Mouse (Mus musculus) CH12.LX (cell line): ENCODE data around the gene Alg12. TPM values are rescaled to one million over a fixed set of nuclear protein-coding genes. Genes with fewer than 3 reads are reported as not detected.

Source experiments
- DNase-seq: peaks from one replicate; pipeline ENCODE4 v3.0.0-alpha.2; 2013; ENCODE audit errors: extremely low read depth
- H3K27ac ChIP-seq: 2 replicates; pipeline ENCODE4 v1.5.1; 2012; ENCODE audit warnings: low read depth, mild to moderate bottlenecking, control low read depth, moderate library complexity; ENCODE audit not compliant: insufficient read depth
- H3K27me3 ChIP-seq: replicated peaks from 2 replicates; pipeline ENCODE3; 2012; ENCODE audit warnings: inconsistent platforms
- H3K36me3 ChIP-seq, 2 experiments: replicated peaks in 1 of 2; 2 replicates each; pipeline versions ENCODE3 to v1.6.1; 2012; ENCODE audit warnings: inconsistent platforms in 1 of 2, low read length in 1 of 2, mild to moderate bottlenecking in 1 of 2, mixed read lengths in 1 of 2, moderate library complexity in 1 of 2; ENCODE audit not compliant: control insufficient read depth in 1 of 2, insufficient read depth in 1 of 2
- H3K4me1 ChIP-seq, 2 experiments: 2 replicates each; pipeline ENCODE4 v1.6.1; 2012; ENCODE audit warnings: inconsistent platforms in 1 of 2, moderate library complexity in 1 of 2; ENCODE audit not compliant: insufficient read depth in 2 of 2, control insufficient read depth in 1 of 2
- H3K4me2 ChIP-seq: 2 replicates; pipeline ENCODE4 v1.6.1; 2012; ENCODE audit warnings: low read depth, mild to moderate bottlenecking, control low read depth; ENCODE audit not compliant: poor library complexity, insufficient read depth, severe bottlenecking
- H3K4me3 ChIP-seq, 3 experiments: fragments of 150-350 bp in 1 of 3; sonication (generic) in 1 of 3; replicated peaks in 1 of 3; 2 replicates each; pipeline versions ENCODE3 to v1.5.1; 2011 to 2012; ENCODE audit warnings: low read depth in 2 of 3, low read length in 2 of 3, mild to moderate bottlenecking in 2 of 3, moderate library complexity in 2 of 3, control low read depth in 1 of 3, improper control_type of control experiment in 1 of 3, inconsistent platforms in 1 of 3, mixed read lengths in 1 of 3; ENCODE audit not compliant: poor library complexity in 1 of 3
- H3K79me2 ChIP-seq: replicated peaks from 2 replicates; pipeline ENCODE4 v1.6.1; 2012; ENCODE audit warnings: mild to moderate bottlenecking, moderate library complexity; ENCODE audit not compliant: control insufficient read depth, poor library complexity, insufficient read depth, severe bottlenecking; ENCODE audit errors: extremely low read depth
- H3K9ac ChIP-seq: 2 replicates; pipeline ENCODE4 v1.6.1; 2012; ENCODE audit warnings: low read depth, mild to moderate bottlenecking, control low read depth, moderate library complexity; ENCODE audit not compliant: insufficient read depth
- H3K9me3 ChIP-seq: replicated peaks from 2 replicates; pipeline ENCODE3; 2012; ENCODE audit warnings: low read length, inconsistent platforms, mixed read lengths
- BHLHE40 ChIP-seq: IDR thresholded peaks from 2 replicates; pipeline ENCODE4 v1.6.1; 2011; ENCODE audit warnings: mild to moderate bottlenecking, low read depth, low read length, improper control_type of control experiment
- CHD1 ChIP-seq: IDR thresholded peaks from 2 replicates; pipeline ENCODE4 v1.6.1; 2012; ENCODE audit warnings: low read depth, low read length, improper control_type of control experiment, inconsistent platforms
- CTCF ChIP-seq, 2 experiments: IDR thresholded peaks in 1 of 2; conservative IDR thresholded peaks in 1 of 2; 2 replicates each; pipeline ENCODE4 v1.5.1; 2011 to 2012; ENCODE audit warnings: low read depth in 2 of 2, low read length in 2 of 2, improper control_type of control experiment in 1 of 2, inconsistent platforms in 1 of 2, mild to moderate bottlenecking in 1 of 2, moderate library complexity in 1 of 2
- ELF1 ChIP-seq: IDR thresholded peaks from 2 replicates; pipeline ENCODE4 v1.6.1; 2014; ENCODE audit warnings: low read depth, mild to moderate bottlenecking, inconsistent platforms, low read length, improper control_type of control experiment
- EP300 ChIP-seq: IDR thresholded peaks from 2 replicates; pipeline ENCODE4 v1.6.1; 2011; ENCODE audit warnings: low read length, improper control_type of control experiment
- ETS1 ChIP-seq: conservative IDR thresholded peaks from 2 replicates; pipeline ENCODE4 v1.6.1; 2012; ENCODE audit warnings: low read depth, mild to moderate bottlenecking, inconsistent platforms, low read length, improper control_type of control experiment, moderate library complexity
- GABPA ChIP-seq: IDR thresholded peaks from 2 replicates; pipeline ENCODE4 v1.6.1; 2012; ENCODE audit warnings: low read depth, low read length, improper control_type of control experiment, inconsistent platforms; ENCODE audit not compliant: insufficient replicate concordance
- HCFC1 ChIP-seq: IDR thresholded peaks from 2 replicates; pipeline ENCODE4 v1.6.1; 2012; ENCODE audit warnings: low read depth, mild to moderate bottlenecking, inconsistent platforms, low read length, improper control_type of control experiment
- IRF4 ChIP-seq: IDR thresholded peaks from 2 replicates; pipeline ENCODE4 v1.6.1; 2014; ENCODE audit warnings: low read depth, mild to moderate bottlenecking, inconsistent platforms, low read length, improper control_type of control experiment
- MAFK ChIP-seq: IDR thresholded peaks from 2 replicates; pipeline ENCODE4 v1.6.1; 2011; ENCODE audit warnings: low read length, improper control_type of control experiment; ENCODE audit not compliant: insufficient replicate concordance
- MAX ChIP-seq: IDR thresholded peaks from 2 replicates; pipeline ENCODE4 v1.6.1; 2011; ENCODE audit warnings: low read length, improper control_type of control experiment
- MXI1 ChIP-seq: IDR thresholded peaks from 2 replicates; pipeline ENCODE4 v1.6.1; 2011; ENCODE audit warnings: mild to moderate bottlenecking, low read depth, low read length, improper control_type of control experiment
- MYC ChIP-seq: IDR thresholded peaks from 2 replicates; pipeline ENCODE4 v1.6.1; 2011; ENCODE audit warnings: low read depth, mild to moderate bottlenecking, improper control_type of control experiment, low read length
- NELFE ChIP-seq: IDR thresholded peaks from 2 replicates; pipeline ENCODE4 v1.6.1; 2011; ENCODE audit warnings: low read depth, low read length, improper control_type of control experiment
- PAX5 ChIP-seq: IDR thresholded peaks from 2 replicates; pipeline ENCODE4 v1.6.1; 2012; ENCODE audit warnings: low read length, inconsistent platforms, mixed read lengths
- POLR2AphosphoS2 ChIP-seq: IDR thresholded peaks from 2 replicates; pipeline ENCODE4 v1.6.1; 2011; ENCODE audit warnings: low read depth, low read length, improper control_type of control experiment
- SIN3A ChIP-seq: IDR thresholded peaks from 2 replicates; pipeline ENCODE4 v1.6.1; 2012; ENCODE audit warnings: low read length, improper control_type of control experiment, inconsistent platforms
- TBP ChIP-seq: conservative IDR thresholded peaks from 2 replicates; pipeline ENCODE4 v1.6.1; 2011; ENCODE audit warnings: low read depth, low read length, improper control_type of control experiment
- TCF12 ChIP-seq: IDR thresholded peaks from 2 replicates; pipeline ENCODE4 v1.6.1; 2014; ENCODE audit warnings: low read depth, mild to moderate bottlenecking, inconsistent platforms, low read length, improper control_type of control experiment
- USF1 ChIP-seq: IDR thresholded peaks from 2 replicates; pipeline ENCODE4 v1.6.1; 2014; ENCODE audit warnings: low read depth, mild to moderate bottlenecking, inconsistent platforms, low read length, improper control_type of control experiment
- ZC3H11A ChIP-seq: IDR thresholded peaks from 2 replicates; pipeline ENCODE4 v1.6.1; 2012; ENCODE audit warnings: low read depth, mild to moderate bottlenecking, inconsistent platforms, low read length, improper control_type of control experiment
- ZKSCAN1 ChIP-seq: IDR thresholded peaks from 2 replicates; pipeline ENCODE4 v1.6.1; 2012; ENCODE audit warnings: low read depth, inconsistent platforms, low read length, improper control_type of control experiment, borderline replicate concordance
- ZNF384 ChIP-seq: IDR thresholded peaks from 2 replicates; pipeline ENCODE4 v1.6.1; 2012; ENCODE audit warnings: low read depth, low read length, improper control_type of control experiment, inconsistent platforms
- dilution Hi-C: fragments of 300-500 bp; cut with MboI; formaldehyde crosslinking; loops from 2 replicates; pipeline ENCODE4 v1.14.3; 2020; ENCODE audit warnings: low sequenced_read_pairs; ENCODE audit not compliant: extremely low pct_unique_long_range_greater_than_20kb, extremely low pct_ligation_motif_present
- in situ Hi-C: fragments of 300-500 bp; cut with MboI; formaldehyde crosslinking; loops from 3 replicates; pipeline ENCODE4 v1.14.3; 2019; ENCODE audit warnings: low sequenced_read_pairs, low pct_ligation_motif_present, low pct_unique_long_range_greater_than_20kb, mixed read lengths
- polyA plus RNA-seq: library from polyadenylated mRNA; unstranded; fragments of >175 nt; gene quantifications from 2 replicates; pipeline ENCODE4 v1.2.1, GENCODE M21; 2012; ENCODE audit warnings: low read depth; ENCODE audit not compliant: insufficient read length
- total RNA-seq, 2 experiments: library from RNA; depleted of rRNA; stranded (reverse); fragments of 300-350 nt in 1 of 2; fragments of >200 nt in 1 of 2; gene quantifications; 2 replicates each; pipeline ENCODE4 v1.2.3; 2012 to 2014

The Alg12 gene
- total and polyA plus RNA-seq, 3 experiments, result 8.1 to 10.3 (median 8.5) TPM

GRCm38 (mm10) chr15:88866934-88867356, 47.8 kb upstream of the Alg12 start:
- dilution Hi-C loops, result no loop called here
- Histone ChIP-seq H3K79me2 (0 out of 2 replicates have a peak, but pooled peaks cover 3% of the 10 kb centered on the region), H3K9ac (no peak overlapping the region), H3K27ac (no peak overlapping the region), H3K27me3 (peaks cover 7% of the 10 kb centered on the region), H3K4me1 (peaks cover 7 to 32% of the 10 kb centered on the region in 2 experiments), H3K4me3 (no peak overlapping the region), H3K36me3 (peaks cover 6 to 31% of the 10 kb centered on the region in 2 experiments), H3K4me2 (no peak overlapping the region), H3K9me3 (no peaks in the 10 kb centered on the region)
- TF ChIP-seq MAX (no peak), ETS1 (no peak), NELFE (no peak), TCF12 (no peak), IRF4 (no peak), USF1 (no peak), ZNF384 (no peak), PAX5 (no peak), ELF1 (no peak), BHLHE40 (no peak), ZKSCAN1 (no peak), MYC (no peak)
- DNase-seq, result no peak
- in situ Hi-C loops, result no loop called here

GRCm38 (mm10) chr15:88865888-88866695, 47.0 kb upstream of the Alg12 start:
- peaks cover 10% of the 10 kb centered on the region for H3K27me3 ChIP-seq
- no peak for TF ChIP-seq USF1
- no peak for TF ChIP-seq POLR2AphosphoS2
- no peak for TF ChIP-seq EP300
- no peak for TF ChIP-seq SIN3A
- no peak for TF ChIP-seq MAFK
- TF ChIP-seq ETS1, result no peak
- TF ChIP-seq HCFC1, result no peak
- no peak for TF ChIP-seq CHD1
- no peak for TF ChIP-seq TBP
- TF ChIP-seq GABPA, result no peak
- no peak for TF ChIP-seq MYC
- no peak for TF ChIP-seq ZKSCAN1
- no peak for TF ChIP-seq ZC3H11A
- TF ChIP-seq MXI1, result no peak
- TF ChIP-seq CTCF (conservative IDR thresholded peaks at IDR 0.05 in 1 of 2, IDR thresholded peaks at IDR 0.05 in 1 of 2; ENCODE audit: low read depth in 2 of 2, low read length in 2 of 2), result no peak
- peaks cover 6 to 31% of the 10 kb centered on the region in 2 experiments for H3K36me3 ChIP-seq
- no peak overlapping the region for H3K4me2 ChIP-seq
- no peak overlapping the region for H3K9ac ChIP-seq
- H3K4me3 ChIP-seq, result no peak overlapping the region
- in situ Hi-C loops, result no loop called here
- dilution Hi-C loops, result no loop called here
- 0 out of 2 replicates have a peak, but pooled peaks cover 3% of the 10 kb centered on the region for H3K79me2 ChIP-seq
- H3K9me3 ChIP-seq, result no peaks in the 10 kb centered on the region
- no peak for DNase-seq
- peaks cover 12 to 38% of the 10 kb centered on the region in 2 experiments for H3K4me1 ChIP-seq
- no peak overlapping the region for H3K27ac ChIP-seq
